Mouse (Mus musculus) CD4-positive, CD25-positive, alpha-beta regulatory T cell, adult 4 months (primary cell): ENCODE data around the gene Wdr35. TPM values are rescaled to one million over a fixed set of nuclear protein-coding genes. Genes with fewer than 3 reads are reported as not detected.
"Not testable (repeated sequence)": the region's sequence is repeated elsewhere in the genome, so short reads cannot be mapped to it uniquely, and the experiment has no call there.

Experiments
- ATAC-seq: one replicate; pipeline ENCODE4 v1.8.0; 2017
- polyA plus RNA-seq, 2 experiments: library from polyadenylated mRNA; unstranded; fragments of 100-300 nt; shearing (Covaris generic); gene quantifications; one replicate each; pipeline ENCODE4 v1.2.1; 2017

Gene Wdr35
- polyA plus RNA-seq: 1 to 10 TPM; 2.6 TPM

DNA sequence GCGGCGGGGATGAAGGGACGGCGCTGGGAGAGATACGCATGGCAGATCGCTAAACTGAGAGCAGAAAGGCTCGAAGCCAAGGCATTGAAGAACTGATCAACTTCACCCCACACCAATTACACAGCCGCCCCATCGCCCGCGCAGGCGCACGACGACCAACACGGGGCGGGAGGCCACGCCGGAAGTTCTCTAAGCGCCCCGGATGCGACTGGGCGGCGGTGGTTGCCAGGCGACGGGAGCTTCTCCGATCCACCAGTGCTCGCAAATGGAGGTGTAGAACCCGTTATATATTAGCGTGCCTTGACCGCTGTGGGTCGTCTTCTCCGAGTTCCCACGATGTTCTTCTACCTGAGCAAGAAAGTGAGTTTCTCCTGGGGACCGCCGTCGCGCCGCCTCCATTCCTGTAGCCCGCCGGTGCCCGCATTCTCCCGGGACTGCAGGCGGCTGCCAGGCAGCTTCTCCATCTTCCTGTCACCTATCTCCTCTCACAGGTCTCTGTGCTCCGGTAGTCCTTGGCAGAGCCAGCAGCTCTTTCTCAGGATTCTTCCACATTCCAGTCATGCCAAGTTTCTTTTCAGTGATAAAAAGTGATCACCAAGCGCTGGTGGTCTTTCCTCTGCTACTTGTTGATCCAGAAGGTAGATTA is at the start of gene Wdr35:
Gene Wdr35 (plus strand): TSS at position 73 of the 646 bp plus-strand sequence.
- ATAC-seq: peak; percentile 99

DNA sequence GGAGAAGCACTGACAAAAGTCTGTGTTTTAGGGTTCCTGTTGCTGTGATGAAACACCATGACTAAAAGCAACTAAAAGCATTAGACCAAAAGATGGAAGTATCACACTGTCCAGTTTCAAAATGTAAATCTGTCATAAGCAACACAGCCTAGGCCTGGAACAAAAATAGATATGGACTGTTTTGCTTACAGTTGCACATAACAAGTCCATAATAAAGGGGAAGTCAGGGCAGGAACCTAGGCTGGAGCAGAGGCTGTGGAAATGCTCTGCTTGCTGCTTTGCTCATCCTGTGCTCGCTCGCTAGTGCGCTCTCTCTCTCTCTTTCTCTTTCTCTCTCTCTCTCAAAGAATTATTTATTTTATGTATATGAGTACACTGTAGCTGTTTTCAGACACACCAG is 46.0 kb upstream of the Wdr35 start:
- ATAC-seq: no peak

DNA sequence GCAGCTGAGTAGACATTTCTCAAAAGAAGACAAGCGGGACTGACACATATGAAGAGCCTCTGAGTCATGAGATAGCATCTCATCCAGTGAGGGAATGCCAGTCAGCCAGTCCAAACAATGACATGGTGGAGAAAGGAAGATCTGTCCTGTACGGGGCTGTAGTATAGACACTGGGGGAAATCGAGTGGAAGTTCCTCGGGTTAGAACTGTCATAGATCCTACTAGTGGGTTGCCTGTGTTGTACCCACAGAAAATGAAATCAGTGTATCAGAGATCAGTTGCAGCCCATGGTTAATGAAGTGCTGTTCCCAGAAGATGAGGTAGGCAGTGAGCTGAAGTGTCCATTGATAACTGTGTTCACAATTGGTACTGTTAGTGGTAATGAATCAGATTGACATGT is 44.9 kb upstream of the Wdr35 start:
- ATAC-seq: no peak

DNA sequence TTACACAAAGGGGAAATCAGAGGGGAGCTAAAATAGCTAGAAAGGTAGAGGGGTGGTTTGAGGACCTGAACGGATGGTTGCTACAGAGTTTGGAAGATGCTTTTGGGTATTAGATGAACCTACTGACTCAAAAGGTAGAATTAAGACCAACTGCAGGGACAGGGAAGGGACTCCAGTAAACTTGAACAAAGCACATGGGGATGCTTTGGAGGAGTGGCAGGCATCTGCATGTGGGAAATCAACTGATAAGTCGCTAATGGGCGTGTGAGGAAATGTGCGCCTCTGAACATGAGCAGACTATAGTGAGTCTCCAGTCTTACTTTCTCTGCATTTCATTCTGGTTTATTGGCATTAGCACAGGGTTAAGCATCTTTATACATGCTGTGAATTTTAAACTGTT is 42.6 kb upstream of the Wdr35 start:
- ATAC-seq: no peak

DNA sequence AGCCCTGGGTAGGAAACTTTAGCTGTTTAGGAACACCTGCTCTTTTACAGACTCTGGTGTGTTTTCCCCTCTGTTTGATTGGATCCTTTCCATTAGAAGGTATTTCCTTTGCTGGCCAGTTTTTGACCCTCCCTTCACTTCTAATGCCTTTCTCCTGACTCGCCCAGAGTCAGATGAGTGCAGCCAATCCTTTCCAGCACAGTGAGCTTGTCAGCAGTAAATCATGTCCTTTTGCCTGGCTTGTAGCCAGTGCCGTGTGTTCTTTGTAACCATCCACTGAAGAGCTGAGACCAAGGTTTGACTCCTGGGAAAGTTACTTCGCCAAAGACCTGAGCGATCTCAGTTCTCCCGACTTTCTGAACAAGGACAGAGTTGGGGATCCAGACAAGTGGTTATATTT is 38.3 kb upstream of the Wdr35 start:
- ATAC-seq: no peak

DNA sequence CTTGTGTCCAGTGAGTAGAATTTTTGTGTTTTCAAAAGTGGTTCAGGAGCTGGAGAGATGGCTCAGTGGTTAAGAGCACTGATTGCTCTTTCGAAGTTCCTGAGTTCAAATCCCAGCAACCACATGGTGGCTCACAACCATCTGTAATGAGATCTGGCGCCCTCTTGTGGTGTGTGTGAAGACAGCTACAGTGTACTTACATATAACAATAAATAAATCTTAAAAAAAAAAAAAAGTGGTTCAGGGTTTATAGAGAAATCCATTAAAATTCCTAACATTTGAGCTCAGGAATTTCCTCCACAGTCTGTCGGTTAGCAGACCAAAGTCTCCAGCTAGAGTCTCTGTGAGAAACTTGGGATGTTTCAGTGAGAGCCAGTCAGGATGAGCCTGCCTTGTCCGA is 37.5 kb upstream of the Wdr35 start:
- not testable (repeated sequence) for ATAC-seq

DNA sequence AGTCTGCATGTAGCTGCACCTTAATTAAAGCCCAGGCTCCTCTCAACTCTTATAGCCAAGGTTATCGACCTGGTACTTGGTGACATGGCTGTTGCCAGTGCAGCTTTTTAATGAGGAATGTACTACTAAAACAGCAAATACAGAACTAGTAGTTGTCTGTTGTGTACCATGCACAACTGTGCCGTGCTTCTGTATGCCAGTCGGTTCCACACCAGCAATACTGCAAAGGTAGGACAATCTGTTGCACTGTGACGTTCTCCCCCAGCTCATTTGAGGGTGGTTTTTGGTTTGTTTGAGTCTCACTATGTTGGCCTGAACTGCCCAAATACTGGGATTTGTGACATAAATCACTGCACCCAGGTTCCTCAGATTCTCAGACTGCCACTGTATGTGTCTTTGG is 34.2 kb upstream of the Wdr35 start:
- no peak for ATAC-seq

DNA sequence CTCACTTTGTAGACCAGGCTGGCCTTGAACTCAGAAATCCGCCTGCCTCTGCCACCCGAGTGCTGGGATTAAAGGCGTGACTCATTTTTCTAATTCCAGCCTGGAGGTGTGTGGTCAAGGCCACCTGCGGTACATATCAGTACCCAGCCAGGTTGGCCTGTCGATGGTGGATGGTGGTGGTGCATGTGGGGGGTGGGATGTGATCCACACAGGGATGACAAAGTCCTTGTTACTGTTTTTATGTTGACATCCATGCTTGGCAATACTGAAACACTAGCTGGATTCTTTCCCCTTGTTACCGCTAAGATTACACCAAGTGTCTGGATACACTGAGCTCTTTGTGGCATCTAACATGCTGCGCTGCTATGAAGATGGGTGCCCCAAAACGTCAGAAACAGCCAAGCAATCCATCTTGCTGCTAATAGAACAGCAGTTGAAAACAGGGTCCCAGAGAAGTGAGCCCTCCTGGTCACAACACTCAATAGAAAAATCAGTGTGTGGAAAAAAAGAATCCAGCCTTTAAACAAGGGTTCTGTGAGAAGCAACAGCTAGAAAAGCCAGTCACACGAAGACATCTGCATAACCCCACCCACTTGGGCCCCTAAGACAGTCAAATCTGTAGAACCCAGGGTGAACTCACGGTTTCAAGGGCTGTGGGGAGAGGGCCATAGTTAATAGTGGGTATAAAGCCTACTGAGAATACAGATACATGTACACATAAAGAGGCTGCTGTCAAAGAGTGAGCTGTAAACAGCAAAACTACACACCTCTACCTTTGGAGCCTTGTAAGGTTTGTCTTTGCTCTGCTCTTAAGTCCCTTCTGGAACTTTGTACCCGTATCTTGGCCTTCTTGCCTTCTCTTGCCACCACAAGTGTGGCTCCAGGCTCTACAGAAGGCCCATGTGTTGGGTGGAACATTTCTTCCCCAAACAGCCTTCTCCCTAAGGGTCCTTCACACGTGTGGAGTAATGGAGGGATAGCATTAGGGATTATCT is 33.4 kb upstream of the Wdr35 start:
- no peak for ATAC-seq

DNA sequence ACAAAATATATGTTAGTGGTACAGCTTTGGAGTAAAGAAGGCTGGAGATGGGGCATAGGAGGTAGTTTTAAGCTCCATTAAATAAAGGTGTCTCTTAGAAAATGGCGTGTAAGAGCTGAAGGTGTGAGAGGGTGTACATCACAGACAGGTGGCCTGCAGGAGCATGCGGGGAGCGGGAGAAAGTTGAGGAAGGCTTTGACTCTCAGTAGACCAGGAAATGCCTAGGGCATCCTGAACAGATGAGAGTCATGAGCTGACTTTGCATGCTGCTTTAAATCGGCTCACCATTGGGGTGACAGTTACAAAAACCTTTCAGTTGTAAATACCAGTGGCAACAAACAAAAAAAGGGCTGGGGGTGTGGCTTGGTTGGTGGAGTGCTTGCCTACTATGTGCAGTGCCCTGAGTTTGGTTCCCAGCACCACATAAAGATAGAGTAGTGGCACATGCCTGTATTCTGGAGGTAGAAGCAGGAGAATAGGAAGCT is 32.5 kb upstream of the Wdr35 start:
- no peak for ATAC-seq

DNA sequence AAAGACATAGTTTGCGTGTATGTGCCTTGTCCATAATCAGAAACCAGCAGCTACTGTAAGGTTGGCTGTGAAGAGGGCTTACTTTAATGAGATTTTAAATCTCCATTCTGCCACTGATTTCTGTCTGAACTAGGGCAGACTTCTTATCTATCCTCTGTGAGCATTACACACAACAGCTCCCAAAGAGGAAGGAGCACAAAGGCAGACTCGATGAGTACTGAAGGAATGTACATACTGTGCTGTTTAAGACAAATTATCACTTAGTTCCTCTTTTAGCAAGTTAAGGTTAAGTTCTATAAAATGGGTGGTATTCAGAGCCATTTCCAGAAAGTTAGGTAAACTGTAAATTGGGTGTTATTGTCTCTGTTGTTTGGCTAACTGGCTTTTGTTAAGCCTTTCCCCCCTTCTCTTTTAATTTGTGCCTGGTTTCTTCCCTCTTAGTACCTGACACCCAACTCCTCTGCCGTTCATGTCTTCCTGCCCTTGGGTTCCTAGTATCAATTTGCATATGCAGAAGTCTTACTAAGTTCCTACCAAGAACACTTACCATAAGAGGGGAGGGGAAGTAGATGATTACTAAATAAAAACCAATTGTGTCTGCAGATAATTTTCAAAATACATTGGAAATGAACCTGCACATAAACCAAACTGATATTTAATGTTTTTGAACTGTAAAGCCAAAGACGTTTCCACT is 31.8 kb upstream of the Wdr35 start:
- ATAC-seq: peak; percentile 77

DNA sequence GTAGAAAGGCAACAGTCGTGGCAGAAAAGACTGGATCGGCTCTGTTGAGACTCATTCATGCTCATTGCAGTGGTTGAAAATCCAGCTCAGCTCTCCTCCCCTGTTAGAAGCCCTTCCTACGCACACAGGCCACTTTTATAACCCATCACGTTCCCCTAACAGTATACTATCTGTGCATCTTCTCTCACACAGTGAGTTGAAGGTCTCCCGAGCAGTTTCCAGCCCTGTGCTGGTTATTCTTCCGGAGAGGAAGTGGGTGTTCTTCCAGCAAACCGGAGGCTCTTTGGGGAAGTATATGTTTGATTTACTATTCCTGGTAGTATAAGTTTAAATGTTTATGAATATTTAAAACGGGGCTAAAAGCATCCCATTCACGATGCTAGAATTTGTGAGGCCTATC is 26.5 kb upstream of the Wdr35 start:
- ATAC-seq: no peak

DNA sequence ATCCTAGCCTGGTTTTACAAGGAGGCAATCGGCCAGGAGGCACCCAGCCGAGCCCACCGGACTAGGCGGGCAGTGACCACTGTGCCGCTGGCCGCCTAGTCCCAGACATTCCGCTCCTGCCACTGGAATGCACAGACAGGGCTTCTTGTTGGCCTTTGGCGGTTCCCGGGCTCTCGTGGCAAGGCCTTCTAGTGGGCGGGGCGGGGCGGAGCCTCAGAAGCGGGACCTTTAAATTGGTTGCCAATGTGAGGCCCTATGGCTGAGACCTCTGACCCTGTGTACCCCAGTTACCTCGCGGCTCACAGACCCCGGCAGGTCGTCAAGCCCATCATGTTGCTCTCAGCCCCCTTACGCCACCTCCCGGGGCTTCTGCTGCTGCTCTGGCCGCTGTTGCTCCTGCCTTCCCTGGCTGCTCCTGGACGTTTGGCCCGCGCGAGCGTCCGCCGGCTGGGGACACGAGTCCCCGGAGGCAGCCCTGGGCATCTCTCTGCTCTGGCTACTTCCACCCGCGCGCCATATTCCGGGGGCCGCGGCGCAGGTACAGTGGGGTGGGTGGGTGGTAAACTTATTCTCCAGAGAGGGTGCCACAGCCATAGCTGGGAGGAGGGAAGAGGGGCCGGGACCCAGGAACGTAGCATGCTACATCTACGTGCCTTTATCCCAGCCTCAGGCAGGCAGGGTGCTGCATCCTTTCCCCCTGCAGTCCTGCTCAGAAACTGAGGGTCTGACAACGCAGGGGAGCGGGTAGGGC is 25.8 kb upstream of the Wdr35 start, which contains the start of gene Matn3:
Gene Matn3 (plus strand): TSS at position 216 of the 751 bp plus-strand sequence.
- ATAC-seq: peak; percentile 78

DNA sequence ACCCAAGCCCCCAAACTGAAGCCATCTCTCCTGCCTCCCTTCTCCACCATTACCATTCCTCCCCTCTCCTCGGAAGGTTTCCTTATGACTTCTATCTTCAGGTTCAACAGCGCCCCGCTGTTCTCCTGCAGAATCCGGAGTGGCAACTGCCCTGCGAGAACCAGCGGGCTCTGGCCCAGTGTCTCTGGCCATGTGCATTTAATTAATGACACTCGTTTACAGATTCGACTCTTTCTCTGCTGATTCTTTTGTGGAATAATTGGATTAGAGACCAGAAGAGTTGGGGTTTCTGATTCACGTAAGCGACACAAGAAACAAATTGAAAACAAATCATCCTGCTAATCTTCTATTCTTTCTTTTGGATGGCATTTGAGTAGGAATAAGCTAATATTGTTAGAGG is 20.6 kb upstream of the Wdr35 start:
- ATAC-seq: no peak

DNA sequence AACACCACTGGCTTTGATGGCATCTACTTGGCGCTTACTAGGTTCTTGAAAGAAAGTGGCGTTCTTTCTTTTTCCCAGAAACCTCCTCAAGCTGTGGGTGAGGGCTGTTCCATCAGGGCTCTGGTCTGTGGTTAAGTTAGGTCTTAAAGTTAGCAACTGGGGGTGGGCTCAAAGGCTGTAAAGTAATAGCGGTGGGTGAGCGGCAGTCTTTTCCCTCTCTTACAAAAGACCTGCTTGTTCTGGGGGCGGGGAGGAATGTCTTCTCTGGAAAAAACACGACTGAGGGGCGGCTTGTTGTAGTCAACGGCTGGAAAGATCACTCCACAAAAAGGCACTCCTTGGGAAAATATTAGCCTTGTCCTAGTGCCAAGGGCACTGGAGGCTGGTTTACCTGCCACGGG is 19.5 kb upstream of the Wdr35 start:
- no peak for ATAC-seq

DNA sequence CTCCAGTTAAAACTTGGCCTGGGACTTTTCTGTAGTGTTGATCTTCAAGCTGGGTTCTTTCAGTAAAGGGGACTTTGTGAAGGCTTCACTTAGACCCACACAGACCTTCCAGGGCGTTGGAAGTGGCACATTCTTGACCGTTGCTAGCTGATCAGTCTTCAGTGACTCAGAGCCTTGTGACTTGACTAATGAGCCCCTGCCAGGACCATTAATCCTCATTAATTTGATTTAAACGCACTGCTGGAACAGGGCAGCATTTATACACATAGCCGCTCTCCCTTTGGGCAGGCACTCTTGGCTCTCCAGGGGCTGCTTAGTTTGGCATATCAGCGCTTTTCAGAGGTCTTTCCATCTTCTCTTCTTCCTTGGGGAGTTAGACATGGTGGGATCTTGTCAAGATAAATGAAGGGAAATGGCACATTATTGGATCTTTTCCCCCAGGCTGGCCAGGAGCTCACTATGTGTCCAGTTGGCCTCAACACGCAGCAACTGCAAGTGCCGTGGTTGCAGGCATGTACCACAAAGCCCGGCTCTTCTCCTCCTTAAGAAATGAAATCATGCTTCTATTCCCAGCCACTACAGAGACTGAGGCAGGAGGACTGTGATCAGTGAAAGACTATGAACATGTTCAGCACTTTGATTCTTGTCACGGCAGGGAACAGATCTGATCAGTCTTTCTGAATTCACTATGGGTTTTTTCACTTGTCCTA is 11.9 kb upstream of the Wdr35 start:
- no peak for ATAC-seq

DNA sequence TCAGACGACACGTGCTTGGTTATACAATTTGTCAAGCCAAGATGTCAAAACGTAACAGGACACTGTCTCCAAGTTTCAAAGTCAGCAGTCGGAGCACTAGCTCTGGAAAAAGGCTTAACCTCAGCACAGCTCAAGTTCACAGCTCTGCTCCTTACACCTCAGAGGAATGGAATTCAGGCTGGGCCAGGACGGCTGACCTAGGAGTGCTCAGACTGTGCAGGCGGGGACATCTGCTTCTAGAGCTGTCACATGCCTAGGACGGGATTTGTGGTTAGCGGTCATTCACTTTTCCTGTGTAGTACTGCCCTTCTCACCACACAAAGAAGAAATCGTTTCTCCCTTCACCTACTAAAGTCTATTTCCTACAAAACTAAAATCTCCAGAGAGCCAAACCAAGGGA is 3.9 kb upstream of the Wdr35 start:
- no peak for ATAC-seq

DNA sequence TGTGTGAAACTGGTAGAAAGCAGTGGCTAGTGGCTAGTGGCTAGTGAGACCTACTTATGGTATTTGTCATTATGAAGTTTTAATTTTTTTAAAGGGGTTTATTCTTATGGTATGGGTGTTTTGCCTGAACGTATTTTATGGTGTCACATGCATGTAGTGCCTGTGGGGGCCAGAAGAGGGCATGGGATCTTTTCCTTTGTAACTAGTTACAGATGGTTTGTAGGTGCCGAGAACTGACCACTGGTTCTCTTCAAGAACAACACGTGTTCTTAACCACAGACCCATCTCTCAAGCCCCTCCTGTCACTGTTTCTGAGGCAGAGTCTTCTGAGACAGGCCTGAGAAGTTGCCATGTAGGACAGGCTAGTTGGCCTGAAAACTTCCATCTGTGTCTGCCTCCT is 1.4 kb downstream of the Wdr35 start:
- no peak for ATAC-seq

DNA sequence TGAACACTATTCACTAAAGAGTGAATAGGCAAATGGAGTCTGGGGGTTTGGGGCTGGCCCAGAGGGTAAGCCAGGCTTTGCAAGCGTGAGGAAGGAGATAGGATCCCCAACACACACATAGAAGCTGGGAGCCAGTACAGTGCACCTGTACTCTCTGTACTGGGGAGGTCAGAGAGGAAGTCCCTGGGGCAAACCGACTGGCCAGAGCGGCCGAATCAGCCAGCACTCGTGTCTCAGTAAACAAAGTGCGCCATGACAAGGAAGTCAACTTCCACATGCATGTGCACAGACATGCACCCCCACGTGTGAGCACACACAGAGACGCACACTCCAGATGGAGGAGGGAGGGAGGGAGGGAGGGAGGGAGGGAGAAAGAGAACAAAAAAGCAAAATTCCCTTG is 19.5 kb downstream of the Wdr35 start:
- no peak for ATAC-seq

DNA sequence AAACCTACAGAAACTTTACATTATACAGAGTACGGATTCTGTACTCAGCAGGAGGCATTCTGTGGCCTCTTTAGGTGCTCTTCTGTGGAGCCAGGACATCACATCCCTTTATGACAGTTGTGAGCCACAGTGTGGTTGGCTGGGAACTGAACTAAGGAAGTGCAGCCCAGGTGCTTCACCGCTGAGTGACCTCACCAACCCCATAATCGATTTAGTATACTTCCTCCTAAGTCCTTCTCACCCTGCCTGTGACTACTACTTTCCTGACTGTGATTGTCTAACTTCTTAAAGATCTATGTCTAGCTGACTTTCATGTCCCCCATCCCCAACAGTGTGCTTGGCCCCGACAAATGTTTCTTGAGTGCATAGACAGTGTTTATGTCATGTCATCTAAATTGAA is 24.6 kb downstream of the Wdr35 start:
- ATAC-seq: no peak

DNA sequence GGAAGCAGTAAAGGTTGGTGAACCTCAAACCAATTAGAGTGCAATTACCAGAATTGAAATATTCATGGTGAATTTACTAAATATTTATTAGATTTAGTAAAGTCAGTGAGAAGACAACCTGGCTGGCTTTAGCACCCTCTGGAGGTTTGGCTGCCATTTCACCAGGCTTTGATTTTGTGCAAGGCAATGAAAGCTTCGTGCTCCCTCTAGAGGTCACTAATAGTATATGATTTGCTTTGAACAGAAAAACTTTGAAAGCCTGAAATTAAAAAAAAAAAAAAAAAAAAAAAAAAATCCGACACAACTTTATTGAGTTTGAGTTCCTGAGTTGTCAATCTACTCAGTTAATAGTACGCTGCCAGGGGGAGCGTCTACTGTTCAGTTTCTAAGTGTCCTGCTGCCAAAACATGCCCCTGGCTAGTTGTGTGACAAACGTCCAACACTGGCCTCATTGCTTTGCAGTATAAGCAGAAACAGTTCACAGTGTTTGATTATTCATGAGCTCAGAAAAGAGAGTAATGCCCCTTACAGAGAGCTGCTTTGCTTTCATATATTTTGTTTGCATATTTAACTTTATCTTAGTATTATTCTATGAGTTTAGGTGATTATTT is 28.5 kb downstream of the Wdr35 start:
- peak; percentile 99 for ATAC-seq

DNA sequence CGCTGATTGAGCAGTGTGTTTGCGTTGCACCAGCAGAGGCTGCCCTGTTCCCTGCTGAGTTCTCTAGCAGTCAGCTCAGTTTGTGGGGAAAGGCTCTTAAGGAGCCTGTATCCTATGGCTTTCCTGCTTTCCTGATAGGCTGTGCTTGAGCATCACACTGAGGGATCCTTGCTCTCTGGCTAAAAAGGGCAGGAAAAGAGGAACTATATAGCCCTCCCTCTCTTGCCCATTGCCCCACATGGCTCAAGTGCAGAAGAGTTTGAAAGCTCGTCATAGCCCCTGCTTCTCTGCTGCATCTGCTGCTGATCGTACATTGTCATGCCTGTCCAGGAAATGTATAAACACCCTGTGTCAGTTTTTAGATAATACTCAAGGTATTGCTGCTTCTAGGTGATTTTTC is 33.5 kb downstream of the Wdr35 start:
- ATAC-seq: no peak
